Mouse (Mus musculus): Measurements from ENCODE around the gene Cdc42bpa.
"Not testable (repeated sequence)": the region's sequence is repeated elsewhere in the genome, so short reads cannot be mapped to it uniquely, and the experiment has no call there.

Cdc42bpa gene

DNA sequence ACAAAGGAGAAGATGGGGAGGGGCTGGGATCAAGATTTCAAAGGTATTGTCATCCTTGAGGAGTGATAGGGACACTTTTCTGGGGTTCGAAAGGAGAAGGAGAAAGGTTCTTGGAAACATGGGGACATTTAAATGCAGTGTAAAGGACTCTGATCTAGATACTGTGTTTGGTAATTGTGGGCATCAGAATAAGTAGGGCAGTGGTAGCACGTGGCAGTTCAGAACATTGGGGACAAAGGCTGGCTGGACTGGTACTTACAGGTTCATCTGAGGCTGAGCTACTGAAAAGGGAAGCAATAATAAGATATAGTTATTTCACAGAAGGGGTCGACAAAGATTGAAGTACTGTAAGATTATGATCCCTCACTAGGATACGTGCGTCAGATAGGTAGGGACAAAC lies 63.2 kb downstream of the Cdc42bpa start:
- ATAC-seq (ENCODE audit: insufficient number of reproducible peaks, low FRiP score, low TSS enrichment), result no peak

DNA sequence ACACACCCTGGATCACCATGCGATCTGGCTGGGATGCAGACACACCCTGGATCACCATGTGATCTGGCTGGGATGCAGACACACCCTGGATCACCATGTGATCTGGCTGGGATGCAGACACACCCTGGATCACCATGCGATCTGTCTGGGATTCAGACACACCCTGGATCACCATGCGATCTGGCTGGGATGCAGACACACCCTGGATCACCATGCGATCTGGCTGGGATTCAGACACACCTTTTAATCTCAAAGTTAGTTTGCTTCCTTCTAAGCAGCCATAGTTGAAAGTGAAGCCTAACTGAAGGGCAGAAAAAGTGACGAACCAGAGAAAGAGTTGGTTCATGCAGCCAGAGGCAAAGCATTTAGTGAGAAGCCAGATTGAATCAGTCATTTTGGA lies 69.6 kb downstream of the Cdc42bpa start:
- not testable (repeated sequence) for ATAC-seq (ENCODE audit: insufficient number of reproducible peaks, low FRiP score, low TSS enrichment)

GRCm38 (mm10) chr1:180030631-180031365 lies 70.5 kb downstream of the Cdc42bpa start:
- ATAC-seq (ENCODE audit: insufficient number of reproducible peaks, low FRiP score, low TSS enrichment), result no peak

- no peak for ATAC-seq (ENCODE audit: insufficient number of reproducible peaks, low FRiP score, low TSS enrichment)
Measured at GRCm38 (mm10) chr1:180031705-180032548, 71.7 kb downstream of the Cdc42bpa start.

DNA sequence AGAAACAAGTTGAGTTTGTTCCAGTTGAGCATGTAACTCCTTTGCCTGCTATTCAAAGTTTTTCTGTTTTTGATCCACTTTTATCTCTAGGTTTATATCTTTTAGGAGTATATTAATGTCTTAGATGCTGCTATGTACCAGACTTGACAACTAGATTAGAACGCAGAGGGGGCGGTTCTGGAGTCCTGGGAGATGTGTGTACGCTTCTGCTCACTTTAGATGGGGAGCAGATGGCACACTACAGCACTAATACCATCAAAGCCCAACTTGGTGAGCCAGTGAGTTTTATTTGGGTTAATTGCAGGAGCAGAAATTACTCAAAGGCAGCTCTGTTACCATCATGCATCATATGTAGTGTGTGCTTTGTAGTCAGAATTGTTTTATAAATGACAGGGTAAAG lies 77.2 kb downstream of the Cdc42bpa start:
- no peak for ATAC-seq (ENCODE audit: insufficient number of reproducible peaks, low FRiP score, low TSS enrichment)

- ATAC-seq (ENCODE audit: insufficient number of reproducible peaks, low FRiP score, low TSS enrichment), result no peak
Measured at GRCm38 (mm10) chr1:180044160-180044559, 83.9 kb downstream of the Cdc42bpa start.

DNA sequence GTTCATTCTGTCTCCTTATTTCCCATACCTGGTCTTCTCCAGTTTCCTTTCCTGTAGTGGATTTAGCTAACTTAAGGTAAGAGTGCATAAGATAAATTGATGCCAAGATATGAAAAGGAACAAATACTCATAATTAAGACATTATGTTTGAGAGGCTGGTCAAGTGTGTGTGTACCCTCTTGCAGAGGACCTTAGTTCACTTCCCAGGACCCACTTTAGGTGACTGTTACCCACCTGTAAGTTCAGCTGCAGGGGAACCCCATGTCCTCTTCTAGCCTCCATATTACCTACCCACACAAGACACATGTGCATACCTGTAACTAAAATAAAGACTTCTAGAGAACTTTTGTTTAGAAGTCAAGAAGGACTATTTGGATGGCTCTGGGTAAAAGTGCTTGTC lies 84.9 kb downstream of the Cdc42bpa start:
- no peak for ATAC-seq (ENCODE audit: insufficient number of reproducible peaks, low FRiP score, low TSS enrichment)

DNA sequence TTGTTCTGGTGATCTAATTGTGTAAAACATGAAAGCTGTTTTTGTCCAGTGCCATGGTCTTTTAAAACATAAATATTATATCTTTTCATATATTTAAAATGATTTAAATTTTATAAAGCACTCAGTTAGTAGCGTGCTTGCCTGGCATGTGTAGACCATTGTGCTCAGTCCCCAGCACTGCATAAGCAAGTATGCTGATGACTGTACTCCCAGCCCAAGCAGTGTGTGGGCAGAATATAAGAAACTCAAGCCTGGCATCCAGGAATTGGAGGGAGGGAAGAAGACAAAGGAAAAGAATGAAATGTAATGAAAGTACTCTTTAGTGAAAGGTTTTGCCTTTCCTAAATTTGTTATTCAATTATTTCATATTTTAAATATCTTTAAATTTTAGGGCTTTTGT lies 128.9 kb downstream of the Cdc42bpa start:
- ATAC-seq (ENCODE audit: insufficient number of reproducible peaks, low FRiP score, low TSS enrichment), result no peak

DNA sequence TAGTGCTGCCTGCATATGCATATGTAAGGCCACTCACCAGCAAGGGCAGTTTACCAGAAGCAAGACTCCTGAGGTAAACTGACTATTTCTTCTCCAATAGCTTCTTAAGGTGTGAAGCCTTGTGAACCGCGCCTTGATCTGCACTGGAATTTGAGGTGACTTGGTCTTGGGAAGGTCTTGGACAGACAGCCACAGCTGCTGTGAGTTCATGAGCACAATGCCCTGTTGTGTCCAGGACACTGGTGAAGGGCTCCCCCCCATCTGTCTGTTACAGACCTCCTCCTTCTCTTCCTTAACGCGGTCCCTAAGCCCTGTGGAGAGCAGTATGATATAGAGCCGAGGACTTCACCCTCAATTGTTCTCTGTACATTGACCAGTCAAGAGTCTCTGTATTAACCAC lies 138.2 kb downstream of the Cdc42bpa start:
- no peak for ATAC-seq (ENCODE audit: insufficient number of reproducible peaks, low FRiP score, low TSS enrichment)

DNA sequence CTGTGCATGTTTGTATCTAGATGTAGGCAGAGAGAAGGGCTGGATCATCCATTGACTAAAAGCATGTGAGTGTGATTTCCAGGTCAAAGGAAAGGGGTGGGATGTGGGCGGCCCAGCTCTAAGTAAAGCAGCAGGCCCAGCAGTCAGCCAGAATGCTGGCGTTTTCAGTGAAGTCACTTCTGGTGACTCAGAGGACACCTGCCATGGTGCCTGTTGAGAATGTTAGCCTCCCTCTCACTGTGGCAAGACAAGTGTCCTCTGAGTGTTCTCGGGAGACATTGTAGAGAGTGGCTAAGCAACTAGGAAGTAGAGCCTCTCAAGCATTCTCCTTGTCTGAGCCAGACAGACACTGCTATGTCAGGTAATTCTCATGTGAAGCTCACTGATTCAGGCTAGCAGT lies 144.3 kb downstream of the Cdc42bpa start:
- ATAC-seq (ENCODE audit: insufficient number of reproducible peaks, low FRiP score, low TSS enrichment), result no peak

DNA sequence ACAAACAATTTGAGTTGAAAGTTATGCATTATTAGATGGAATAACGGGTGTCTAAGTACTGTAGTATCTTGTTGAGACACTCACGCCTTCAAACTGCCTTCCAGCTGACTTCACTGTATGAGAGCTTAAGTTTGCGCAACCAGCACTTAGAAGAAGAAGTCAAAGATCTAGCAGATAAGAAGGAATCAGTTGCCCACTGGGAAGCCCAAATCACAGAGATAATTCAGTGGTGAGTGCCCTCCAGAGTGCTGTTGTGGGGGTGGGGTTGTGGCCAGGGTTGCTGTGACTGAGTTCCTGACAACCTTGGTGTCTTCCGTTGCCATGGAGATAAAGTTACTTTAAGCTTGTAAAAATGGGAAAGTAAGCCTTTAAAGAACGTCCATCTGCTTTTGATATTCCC lies 148.8 kb downstream of the Cdc42bpa start:
- ATAC-seq (ENCODE audit: insufficient number of reproducible peaks, low FRiP score, low TSS enrichment), result no peak

GRCm38 (mm10) chr1:180116525-180116924 lies 156.3 kb downstream of the Cdc42bpa start:
- ATAC-seq (ENCODE audit: insufficient number of reproducible peaks, low FRiP score, low TSS enrichment), result no peak

DNA sequence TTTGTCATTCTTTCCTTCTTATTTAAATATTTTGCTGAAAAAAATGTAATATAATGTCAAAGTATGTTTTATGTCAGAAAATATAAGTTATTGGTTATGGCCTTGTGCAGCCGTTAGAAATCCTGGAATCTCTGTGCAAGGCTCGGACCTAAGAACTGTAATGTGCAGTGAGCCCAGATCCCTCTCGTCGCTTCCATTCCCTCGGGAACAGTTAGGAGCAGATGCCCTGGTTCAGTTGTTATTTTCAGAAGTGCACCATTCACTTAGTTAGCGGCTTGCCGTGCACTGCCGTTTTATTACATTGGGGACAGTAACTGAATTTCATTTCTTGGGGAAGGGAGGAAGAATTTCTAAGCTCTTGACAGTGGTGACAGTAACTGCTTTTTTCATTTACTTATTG lies 158.0 kb downstream of the Cdc42bpa start:
- no peak for ATAC-seq (ENCODE audit: insufficient number of reproducible peaks, low FRiP score, low TSS enrichment)

DNA sequence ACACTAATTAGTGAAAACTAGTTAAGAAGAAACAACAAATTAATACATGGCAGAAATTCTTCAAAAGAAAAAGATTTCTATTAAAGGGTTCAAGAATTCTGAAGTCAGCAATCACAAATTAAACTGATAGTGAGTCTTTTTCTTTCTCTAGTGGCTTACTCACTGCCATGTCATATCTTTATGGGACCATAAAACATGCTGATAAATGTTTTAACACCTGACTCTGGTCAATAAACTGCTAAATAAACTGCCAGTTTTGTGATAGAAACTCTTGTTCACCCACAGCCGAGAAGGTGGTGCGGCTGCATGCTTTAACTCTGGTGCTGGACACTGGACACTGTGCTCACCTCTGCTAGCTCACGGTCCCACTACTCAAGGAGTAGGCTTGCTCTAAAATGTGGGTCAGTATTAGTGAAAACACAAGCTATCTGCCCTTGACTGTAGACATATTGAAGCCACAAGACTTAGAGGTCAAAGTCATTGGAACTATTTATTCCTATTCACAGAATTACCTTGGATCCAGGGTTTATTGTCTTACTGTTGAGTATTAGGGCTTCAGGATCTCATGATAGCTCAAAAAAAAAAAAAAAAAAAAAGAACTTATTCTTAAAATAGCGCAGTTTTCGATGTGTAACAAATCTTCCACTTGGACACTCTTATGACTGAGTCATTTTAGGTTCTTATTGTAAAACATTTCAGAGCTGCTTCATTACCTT lies 168.0 kb downstream of the Cdc42bpa start:
- no peak for ATAC-seq (ENCODE audit: insufficient number of reproducible peaks, low FRiP score, low TSS enrichment)

DNA sequence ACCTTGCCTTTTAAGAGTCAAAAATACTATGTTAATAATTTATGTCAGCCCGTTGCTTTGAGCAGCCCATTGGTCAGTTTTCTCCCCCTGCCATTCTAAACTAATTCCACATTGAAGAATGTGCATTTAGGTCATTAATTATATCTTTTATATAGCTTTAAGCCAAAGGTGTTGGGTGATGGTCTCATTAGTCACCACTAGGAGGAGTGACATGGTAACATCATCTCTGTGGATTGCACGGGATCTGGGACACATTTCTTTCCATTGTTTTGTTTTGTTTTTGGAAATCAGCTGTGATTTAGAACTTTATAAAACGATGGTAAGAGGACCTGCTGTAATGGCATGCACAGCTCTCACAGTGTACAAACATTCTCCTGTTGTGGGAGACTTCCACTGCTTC lies 171.1 kb downstream of the Cdc42bpa start:
- no peak for ATAC-seq (ENCODE audit: insufficient number of reproducible peaks, low FRiP score, low TSS enrichment)

DNA sequence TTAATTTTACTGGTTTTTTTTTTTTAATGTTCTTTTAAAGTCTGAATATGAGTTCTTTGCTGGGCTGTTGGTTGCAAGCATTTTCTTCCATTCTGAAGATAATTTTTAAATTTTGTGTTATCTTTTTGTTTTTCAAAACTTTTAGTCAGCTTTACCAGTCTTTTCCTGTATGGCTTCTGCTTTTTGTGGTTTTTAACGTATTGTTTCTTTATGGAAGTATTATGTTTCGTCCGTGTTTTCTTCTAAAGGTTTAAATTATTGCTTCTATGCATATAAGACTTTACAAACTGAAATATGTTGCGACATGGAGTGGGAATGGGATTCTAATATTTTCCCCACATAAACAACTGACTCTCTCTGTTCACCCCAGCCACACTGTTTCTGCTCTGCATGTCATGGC lies 171.9 kb downstream of the Cdc42bpa start:
- no peak for ATAC-seq (ENCODE audit: insufficient number of reproducible peaks, low FRiP score, low TSS enrichment)

- no peak for ATAC-seq (ENCODE audit: insufficient number of reproducible peaks, low FRiP score, low TSS enrichment)
Measured at GRCm38 (mm10) chr1:180139158-180139557, 178.9 kb downstream of the Cdc42bpa start.

- ATAC-seq (ENCODE audit: insufficient number of reproducible peaks, low FRiP score, low TSS enrichment), result no peak
Measured at GRCm38 (mm10) chr1:180140970-180141369, 180.7 kb downstream of the Cdc42bpa start.

GRCm38 (mm10) chr1:180148036-180148435 lies 187.8 kb downstream of the Cdc42bpa start:
- no peak for ATAC-seq (ENCODE audit: insufficient number of reproducible peaks, low FRiP score, low TSS enrichment)

GRCm38 (mm10) chr1:180148563-180148962 lies 188.3 kb downstream of the Cdc42bpa start:
- no peak for ATAC-seq (ENCODE audit: insufficient number of reproducible peaks, low FRiP score, low TSS enrichment)

DNA sequence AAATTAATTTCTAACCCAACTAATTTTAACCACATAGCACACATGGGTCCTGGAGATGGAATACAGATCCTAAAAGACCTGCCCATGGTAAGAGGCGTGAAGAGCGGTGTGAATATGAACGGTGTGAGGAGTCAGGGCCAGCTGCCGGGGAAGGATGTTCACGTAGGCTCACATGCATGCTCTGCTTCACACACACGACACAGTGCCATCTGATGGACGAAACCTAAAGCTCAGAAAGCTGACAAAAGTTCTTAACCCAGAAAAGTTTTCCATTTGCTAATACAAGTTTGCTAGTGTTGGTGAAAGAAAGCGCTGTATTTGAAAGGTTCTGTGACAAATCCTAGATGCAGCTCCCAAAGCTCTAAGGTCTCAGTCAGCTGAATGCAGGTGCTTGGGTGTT lies 190.9 kb downstream of the Cdc42bpa start:
- ATAC-seq (ENCODE audit: insufficient number of reproducible peaks, low FRiP score, low TSS enrichment), result no peak

All from cerebellum, adult (tissue).